Comparison of ENCODE assay signal across 7 mouse cellular contexts in genomic region chr6:90514883-90515405, GRCm38 (mm10). TPM values are rescaled to one million over a fixed set of nuclear protein-coding genes. Genes with fewer than 3 reads are reported as not detected.
A peak's percentile ranks its signal among the peaks of the same experiment; 100 is the strongest.
DNase-seq lines count a peak whose midpoint lies in the region; ATAC-seq lines count a peak whose summit lies in the region.

No protein-coding gene starts in this region.

- no peaks in the 10 kb centered on the region for H3K9me3 ChIP-seq in embryonic facial prominence, embryonic 11.5 days (replicated peaks; ENCODE audit: control insufficient read depth, low read length)
- H3K9me3 ChIP-seq in limb, embryonic 10.5 days (replicated peaks), result no peaks in the 10 kb centered on the region
- no peaks in the 10 kb centered on the region for H3K9me3 ChIP-seq in midbrain, embryonic 14.5 days (ENCODE audit: control insufficient read depth, low read length)

- no peak overlapping the region for H3K27ac ChIP-seq in embryonic facial prominence, embryonic 11.5 days (replicated peaks; ENCODE audit: low read depth, low read length)
- no peak overlapping the region for H3K27ac ChIP-seq in limb, embryonic 10.5 days
- H3K27ac ChIP-seq in midbrain, embryonic 14.5 days (replicated peaks; ENCODE audit: low read depth, low read length), result no peak overlapping the region

- peak; percentile 90 for DNase-seq in adrenal gland, postnatal 25 days
- DNase-seq in embryonic facial prominence, embryonic 11.5 days (ENCODE audit: low spot score), result peak; percentile 84
- DNase-seq in heart, adult 18-20 months, result peak; percentile 89 to 98
- DNase-seq in kidney, adult 18-20 months, result peak; percentile 94
- DNase-seq in limb, embryonic 10.5 days (ENCODE audit: low spot score), result peak; percentile 90
- DNase-seq in midbrain, embryonic 14.5 days, result peak; percentile 83
- peak; percentile 38 to 75 for DNase-seq in spleen, postnatal 10 days (ENCODE audit: low spot score in 2 of 2)

- H3K27me3 ChIP-seq in embryonic facial prominence, embryonic 11.5 days (ENCODE audit: control insufficient read depth, insufficient read depth, low read length), result no peaks in the 10 kb centered on the region
- H3K27me3 ChIP-seq in limb, embryonic 10.5 days (ENCODE audit: low read depth, poor library complexity, severe bottlenecking), result no peaks in the 10 kb centered on the region
- H3K27me3 ChIP-seq in midbrain, embryonic 14.5 days (ENCODE audit: control insufficient read depth, insufficient read depth, low read length), result no peaks in the 10 kb centered on the region

- H3K36me3 ChIP-seq in embryonic facial prominence, embryonic 11.5 days (replicated peaks; ENCODE audit: control insufficient read depth, insufficient read depth, low read depth, low read length), result no peaks in the 10 kb centered on the region
- no peaks in the 10 kb centered on the region for H3K36me3 ChIP-seq in limb, embryonic 10.5 days
- H3K36me3 ChIP-seq in midbrain, embryonic 14.5 days (ENCODE audit: control insufficient read depth, insufficient read depth, low read length), result no peaks in the 10 kb centered on the region

- H3K4me1 ChIP-seq in embryonic facial prominence, embryonic 11.5 days (ENCODE audit: control insufficient read depth, insufficient read depth, low read length), result no peaks in the 10 kb centered on the region
- H3K4me1 ChIP-seq in limb, embryonic 10.5 days, result peaks cover 3% of the 10 kb centered on the region; the same call in 1 of the 2 replicates
- no peaks in the 10 kb centered on the region for H3K4me1 ChIP-seq in midbrain, embryonic 14.5 days (ENCODE audit: control insufficient read depth, insufficient read depth, low read length)

- H3K9ac ChIP-seq in embryonic facial prominence, embryonic 11.5 days (replicated peaks; ENCODE audit: low read length), result no peak overlapping the region
- no peak overlapping the region for H3K9ac ChIP-seq in midbrain, embryonic 14.5 days (replicated peaks; ENCODE audit: low read length)

- no peak overlapping the region for H3K4me3 ChIP-seq in embryonic facial prominence, embryonic 11.5 days (ENCODE audit: low read depth, low read length)
- no peak overlapping the region for H3K4me3 ChIP-seq in limb, embryonic 10.5 days
- no peak overlapping the region for H3K4me3 ChIP-seq in midbrain, embryonic 14.5 days (replicated peaks; ENCODE audit: low read depth, low read length)

- no peak overlapping the region for H3K4me2 ChIP-seq in embryonic facial prominence, embryonic 11.5 days (ENCODE audit: low read depth, low read length)
- H3K4me2 ChIP-seq in midbrain, embryonic 14.5 days (ENCODE audit: low read length), result no peak overlapping the region

- peak; percentile 61 for ATAC-seq in embryonic facial prominence, embryonic 11.5 days (replicated peaks; ENCODE audit: insufficient number of reproducible peaks, low FRiP score, low TSS enrichment, low read depth)
- peak; percentile 63; the same call in 1 of the 2 replicates for ATAC-seq in midbrain, embryonic 14.5 days (ENCODE audit: low FRiP score, low TSS enrichment)

- 46% methylated on average over 4 of the region's 4 CpGs for WGBS in embryonic facial prominence, embryonic 11.5 days
- 39% methylated on average over 4 of the region's 4 CpGs for WGBS in limb, embryonic 10.5 days
- 38% methylated on average over 4 of the region's 4 CpGs for WGBS in midbrain, embryonic 14.5 days

RNA-seq across cellular contexts. Expression of gene Aldh1l1, which starts 28.7 kb away (rescaled TPM):
- total RNA-seq in adrenal gland, postnatal 25 days (2021), result 179 and 220 TPM in 2 replicates
- polyA plus RNA-seq in embryonic facial prominence, embryonic 11.5 days (2014; fragmentation: Nextera tagmentation; extraction: Ambion mirVana), result 1.2 and 2.2 TPM in 2 replicates
- 1 to 10 TPM; 1.7 to 4.9 TPM for total RNA-seq in heart, adult 18-20 months (2021)
- polyA plus RNA-seq in limb, embryonic 10.5 days (2016; fragmentation: Nextera tagmentation; extraction: Ambion mirVana), result 1.6 and 1.7 TPM in 2 replicates
- 44.5 and 51.9 TPM in 2 replicates for polyA plus RNA-seq in midbrain, embryonic 14.5 days (2014; fragmentation: Nextera tagmentation; extraction: Ambion mirVana)

RNA-seq across cellular contexts. Expression of gene Klf15, which starts 52.6 kb away (rescaled TPM):
- 38.4 and 44.5 TPM in 2 replicates for total RNA-seq in adrenal gland, postnatal 25 days (2021)
- polyA plus RNA-seq in embryonic facial prominence, embryonic 11.5 days (2014; fragmentation: Nextera tagmentation; extraction: Ambion mirVana), result 3.8 TPM in 2 replicates
- 10 to 100 TPM; 70.9 to 89.8 TPM for total RNA-seq in heart, adult 18-20 months (2021)
- polyA plus RNA-seq in limb, embryonic 10.5 days (2016; fragmentation: Nextera tagmentation; extraction: Ambion mirVana), result 4.3 and 7.5 TPM in 2 replicates
- 13.9 and 14.2 TPM in 2 replicates for polyA plus RNA-seq in midbrain, embryonic 14.5 days (2014; fragmentation: Nextera tagmentation; extraction: Ambion mirVana)

Comparison
In these comparisons a context has a peak if more than half of its experiments do, and no peak if none do; other contexts are left out.
1. RNA of gene Aldh1l1, which starts 28.7 kb away (polyA plus RNA-seq): 44.5 to 51.9 TPM in midbrain, embryonic 14.5 days; 1.6 to 1.7 TPM in limb, embryonic 10.5 days and 1.2 to 2.2 TPM in embryonic facial prominence, embryonic 11.5 days; every median in the first group is over 10 times any median in the second.
2. Peak in every context shown above with its lines, with median percentiles within 50 percentile points of each other: DNase-seq.